Mouse (Mus musculus) midbrain, embryonic 12.5 days (tissue): Measurements from ENCODE around the gene Gcnt2. TPM values are rescaled to one million over a fixed set of nuclear protein-coding genes. Genes with fewer than 3 reads are reported as not detected.
"Not testable (repeated sequence)": the region's sequence is repeated elsewhere in the genome, so short reads cannot be mapped to it uniquely, and the experiment has no call there.

Source experiments
- ATAC-seq: fragments of 200-750 bp; cut with Nextera tagmentation; 2 replicates; pipeline ENCODE4 v1.8.0; 2017; ENCODE audit warnings: low read depth, moderate TSS enrichment, moderate library complexity; ENCODE audit not compliant: low FRiP score
- H3K27ac ChIP-seq: fragments of 300-500 bp; sonication (generic); replicated peaks from 2 replicates; pipeline ENCODE4 v1.5.1; 2016; ENCODE audit warnings: mild to moderate bottlenecking
- H3K27me3 ChIP-seq: fragments of 300-500 bp; sonication (generic); 2 replicates; pipeline ENCODE4 v1.6.1; 2016; ENCODE audit warnings: mild to moderate bottlenecking
- H3K36me3 ChIP-seq: fragments of 300-500 bp; sonication (generic); 2 replicates; pipeline ENCODE4 v1.6.1; 2016
- H3K4me1 ChIP-seq: fragments of 300-500 bp; sonication (generic); 2 replicates; pipeline ENCODE4 v1.6.1; 2016
- H3K4me2 ChIP-seq: fragments of 300-500 bp; sonication (generic); replicated peaks from 2 replicates; pipeline ENCODE4 v1.6.1; 2016; ENCODE audit warnings: mild to moderate bottlenecking, moderate library complexity
- H3K4me3 ChIP-seq: fragments of 300-500 bp; sonication (generic); 2 replicates; pipeline ENCODE4 v1.5.1; 2016; ENCODE audit warnings: mild to moderate bottlenecking
- H3K9ac ChIP-seq: fragments of 300-500 bp; sonication (generic); replicated peaks from 2 replicates; pipeline ENCODE4 v1.6.1; 2016; ENCODE audit warnings: mild to moderate bottlenecking, moderate library complexity
- H3K9me3 ChIP-seq: fragments of 300-500 bp; sonication (generic); 2 replicates; pipeline ENCODE4 v1.6.1; 2016; ENCODE audit warnings: mild to moderate bottlenecking
- WGBS: fragments of 180-500 bp; shearing (Covaris S2); methylation state at CpG from one replicate; pipeline ENCODE4 v1.1.7; 2016; 5-methylcytosine and 5-hydroxymethylcytosine counted together
- polyA plus RNA-seq: library from polyadenylated mRNA; unstranded; fragments of >200 nt; fragmentation: Nextera tagmentation; extraction: Ambion mirVana; gene quantifications from 2 replicates; pipeline ENCODE4 v1.2.1, GENCODE M21; 2016

Gcnt2 gene
- polyA plus RNA-seq, 1 experiment from 2014 or later: 3.2 TPM

DNA sequence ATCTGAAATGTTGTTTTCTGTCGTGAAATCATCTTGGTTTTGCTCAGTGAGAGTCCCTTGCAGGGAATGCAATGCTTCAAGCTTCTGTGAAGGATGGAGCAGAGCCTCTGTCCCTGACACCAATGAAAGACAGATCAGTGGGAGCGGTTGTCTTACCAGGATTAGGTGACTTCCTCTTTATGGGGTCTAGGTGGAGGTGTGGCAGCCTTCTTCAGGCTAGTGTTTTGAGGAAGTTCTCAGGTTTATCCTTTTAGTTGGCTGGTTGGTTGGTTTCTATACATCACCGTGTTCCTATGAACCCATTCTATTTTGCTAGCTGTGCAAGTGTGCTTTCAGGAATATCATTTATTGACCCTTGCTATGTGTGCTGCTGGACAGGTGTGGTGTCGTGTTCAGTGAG is 18.0 kb downstream of the Gcnt2 start:
- Histone ChIP-seq H3K36me3 (no peaks in the 10 kb centered on the region), H3K9me3 (no peaks in the 10 kb centered on the region), H3K4me1 (no peaks in the 10 kb centered on the region), H3K27ac (no peak overlapping the region), H3K27me3 (no peaks in the 10 kb centered on the region), H3K4me2 (no peak overlapping the region), H3K4me3 (no peak overlapping the region), H3K9ac (no peak overlapping the region)
- no peak for ATAC-seq
- 88% methylated on average over 4 of the region's 4 CpGs for whole genome bisulfite sequencing

DNA sequence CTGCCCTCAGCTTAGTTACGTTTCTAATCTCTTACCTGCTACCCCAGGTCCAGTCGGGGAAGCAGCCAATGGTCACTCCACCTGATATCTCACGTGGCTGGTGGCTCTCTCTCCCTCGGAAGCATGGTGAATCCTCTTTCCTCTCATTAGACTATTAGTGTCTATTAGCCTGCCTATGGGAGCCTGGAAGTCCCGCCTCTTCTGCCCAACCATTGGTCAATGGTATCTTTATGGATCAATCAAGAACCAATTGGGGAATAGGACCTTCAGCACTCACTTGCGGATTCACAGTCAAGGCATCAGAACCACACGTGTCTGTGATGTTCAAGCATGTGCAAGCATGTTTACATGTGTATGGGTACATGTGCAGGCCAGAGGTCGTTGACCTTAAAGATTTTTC is 21.0 kb downstream of the Gcnt2 start:
- no peaks in the 10 kb centered on the region for H3K9me3 ChIP-seq
- ATAC-seq: no peak

DNA sequence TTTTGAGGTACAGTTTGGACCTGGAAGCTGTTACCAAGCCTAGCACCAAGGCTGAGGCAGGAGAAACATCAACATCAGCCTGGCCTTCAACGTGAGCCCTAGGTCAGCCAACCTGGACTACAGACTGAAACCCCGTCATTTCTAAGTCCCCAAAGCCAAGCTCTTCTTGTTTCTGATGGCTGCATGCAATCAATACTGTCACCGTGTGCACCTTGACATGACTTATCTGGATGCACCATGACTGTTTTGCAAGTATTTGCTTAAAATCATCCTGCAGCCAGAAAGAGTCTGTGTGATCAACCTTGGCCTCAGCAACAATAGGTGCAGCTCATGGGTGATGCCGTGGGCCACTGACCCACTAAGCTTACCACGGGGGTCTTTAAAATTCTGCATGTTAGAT is 23.1 kb downstream of the Gcnt2 start:
- no peaks in the 10 kb centered on the region for H3K9me3 ChIP-seq
- H3K36me3 ChIP-seq: no peaks in the 10 kb centered on the region
- H3K4me1 ChIP-seq: peaks cover 8% of the 10 kb centered on the region; the same call in 1 of the 2 replicates
- H3K27ac ChIP-seq: no peak overlapping the region
- no peak overlapping the region for H3K4me2 ChIP-seq
- peaks cover 6% of the 10 kb centered on the region for H3K27me3 ChIP-seq
- no peak for ATAC-seq
- no peak overlapping the region for H3K9ac ChIP-seq
- H3K4me3 ChIP-seq: no peak overlapping the region
- 80% methylated on average over 5 of the region's 5 CpGs for WGBS

More for the DNA sequence above, 21.0 kb downstream of the Gcnt2 start:
- Histone ChIP-seq H3K27ac (no peak overlapping the region), H3K4me3 (no peak overlapping the region), H3K9ac (no peak overlapping the region), H3K4me1 (no peaks in the 10 kb centered on the region), H3K36me3 (no peaks in the 10 kb centered on the region), H3K27me3 (no peaks in the 10 kb centered on the region), H3K4me2 (no peak overlapping the region)
- 77% methylated on average over 8 of the region's 8 CpGs for WGBS

DNA sequence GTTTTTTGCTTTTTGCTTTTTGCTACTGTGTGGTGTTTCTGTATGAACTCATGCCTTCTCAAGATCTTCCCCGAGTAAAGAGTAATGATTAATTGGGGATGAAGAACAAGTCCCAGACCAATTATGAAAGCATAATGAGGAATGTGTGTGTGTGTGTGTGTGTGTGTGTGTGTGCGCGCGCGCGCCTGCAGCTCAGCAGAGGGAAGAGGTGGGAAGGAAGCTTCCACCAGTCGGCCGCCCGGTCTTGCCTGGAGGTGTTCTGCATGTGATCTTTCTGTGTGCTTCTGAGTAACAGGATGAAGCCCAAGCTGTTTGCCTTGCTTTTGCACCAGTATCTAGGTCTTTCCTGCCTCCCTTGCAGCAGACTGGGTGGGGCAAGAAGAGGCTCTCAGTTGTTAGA is 24.3 kb downstream of the Gcnt2 start:
- 85% methylated on average over 7 of the region's 9 CpGs for WGBS
- Histone ChIP-seq H3K9ac (no peak overlapping the region), H3K4me3 (no peak overlapping the region), H3K27me3 (peaks cover 12% of the 10 kb centered on the region), H3K27ac (no peak overlapping the region), H3K9me3 (no peaks in the 10 kb centered on the region), H3K4me1 (peaks cover 13% of the 10 kb centered on the region; the same call in 1 of the 2 replicates), H3K36me3 (no peaks in the 10 kb centered on the region), H3K4me2 (no peak overlapping the region)
- no peak for ATAC-seq

DNA sequence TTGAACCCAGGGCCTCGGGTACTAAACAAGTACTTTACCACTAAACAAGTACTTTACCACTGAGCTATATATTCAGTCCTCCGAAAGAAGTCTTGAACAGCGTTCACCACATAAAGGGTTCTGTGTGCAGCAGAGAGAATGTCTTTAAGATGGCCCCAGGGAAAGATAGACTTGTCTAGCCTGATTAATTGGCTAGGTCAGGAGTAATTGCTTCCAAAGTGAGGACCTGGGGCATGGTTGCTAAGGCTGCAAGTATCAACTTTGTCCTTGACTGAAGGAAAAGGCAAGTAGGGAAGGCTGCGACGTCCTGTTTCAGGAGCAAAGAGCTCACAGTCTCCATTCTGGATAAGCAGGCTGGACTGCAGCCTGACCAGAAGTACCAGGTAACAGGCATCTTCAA is 25.3 kb downstream of the Gcnt2 start:
- Histone ChIP-seq H3K9ac (no peak overlapping the region), H3K4me1 (peaks cover 14% of the 10 kb centered on the region; the same call in 1 of the 2 replicates), H3K27me3 (peaks cover 12% of the 10 kb centered on the region), H3K4me2 (no peak overlapping the region), H3K36me3 (no peaks in the 10 kb centered on the region), H3K4me3 (no peak overlapping the region), H3K9me3 (no peaks in the 10 kb centered on the region), H3K27ac (no peak overlapping the region)
- 90% methylated on average over 5 of the region's 5 CpGs for WGBS
- ATAC-seq: no peak

DNA sequence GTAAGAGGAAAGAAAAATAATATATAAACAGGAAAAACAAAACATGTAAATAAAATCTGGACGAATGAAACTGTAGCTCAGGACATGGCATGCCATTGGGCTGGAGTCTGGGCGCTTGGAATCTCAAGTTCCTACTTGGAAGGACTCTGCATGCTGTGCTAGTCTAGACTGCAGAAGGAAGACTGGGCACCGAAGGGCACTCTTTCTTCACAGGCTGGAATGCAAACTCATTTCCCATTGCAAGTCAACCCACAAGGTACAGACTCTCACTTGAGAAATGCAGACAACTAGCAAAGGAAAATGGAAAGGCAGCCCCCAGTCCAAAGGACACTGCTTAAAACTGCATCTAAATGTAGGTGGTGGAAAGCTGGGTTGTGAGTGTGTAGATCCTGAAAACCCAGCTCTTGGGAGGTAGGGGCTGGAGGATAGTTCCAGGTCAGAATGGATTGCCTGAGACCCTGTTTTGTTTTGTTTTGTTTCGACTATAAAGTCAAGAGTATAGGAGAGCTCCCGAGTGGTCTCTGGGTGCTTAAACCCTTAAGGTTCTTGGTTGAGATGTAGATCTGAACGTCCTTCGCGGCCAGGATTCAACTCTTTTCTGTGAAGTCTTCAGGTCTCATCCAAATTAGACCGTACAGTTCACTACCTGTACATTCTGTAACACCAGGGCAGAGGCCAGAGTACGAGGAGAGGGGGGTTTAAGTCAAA is 26.5 kb downstream of the Gcnt2 start:
- peak; percentile 60; the same call in 1 of the 2 replicates for ATAC-seq
- Histone ChIP-seq H3K27ac (no peak overlapping the region), H3K27me3 (peaks cover 12% of the 10 kb centered on the region), H3K4me1 (peaks cover 19% of the 10 kb centered on the region; the same call in 1 of the 2 replicates), H3K9ac (no peak overlapping the region), H3K4me2 (peak overlapping the region; percentile 59), H3K9me3 (no peaks in the 10 kb centered on the region), H3K4me3 (peak overlapping the region; percentile 37; the same call in 1 of the 2 replicates), H3K36me3 (no peaks in the 10 kb centered on the region)
- 40% methylated on average over 10 of the region's 10 CpGs for WGBS

DNA sequence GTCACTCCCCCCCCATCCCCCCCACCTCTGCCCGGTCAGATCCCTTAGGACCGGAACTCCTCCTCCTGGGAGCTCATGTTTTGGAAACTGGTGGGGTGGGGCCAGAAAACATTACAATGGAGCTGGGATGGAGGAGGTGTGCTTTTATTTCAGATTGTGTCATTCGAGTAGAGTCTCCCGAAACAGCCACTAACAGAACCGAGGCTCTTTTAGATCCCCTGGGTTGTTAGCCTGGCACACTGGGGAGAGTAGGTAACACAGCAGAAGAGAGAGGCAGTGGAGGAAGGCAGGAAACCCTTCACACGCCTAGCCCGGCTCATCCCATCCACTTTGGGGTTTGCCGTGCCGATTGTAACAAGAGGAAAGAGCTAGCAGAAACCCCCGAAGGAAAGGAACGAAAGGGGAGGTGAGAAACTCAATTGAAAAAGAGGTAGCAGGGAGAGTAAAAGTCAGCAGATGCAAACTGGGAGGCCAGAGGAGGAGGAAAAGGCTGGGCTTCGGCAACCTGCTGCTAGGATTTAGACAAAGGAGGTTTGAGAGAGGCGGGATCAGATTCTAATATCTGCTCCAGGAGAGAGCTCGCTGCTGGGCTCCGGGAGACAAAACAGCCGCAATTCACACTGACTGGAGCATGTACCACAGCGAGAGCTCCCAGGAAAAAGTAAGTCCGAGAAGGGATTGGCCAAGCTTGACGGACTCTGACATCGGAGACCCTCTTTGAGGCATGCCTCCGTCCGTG is 27.3 kb downstream of the Gcnt2 start:
- Histone ChIP-seq H3K4me1 (peaks cover 19% of the 10 kb centered on the region; the same call in 1 of the 2 replicates), H3K4me3 (peak overlapping the region; percentile 37), H3K9me3 (no peaks in the 10 kb centered on the region), H3K4me2 (peak overlapping the region; percentile 59), H3K27me3 (peaks cover 12% of the 10 kb centered on the region), H3K36me3 (no peaks in the 10 kb centered on the region), H3K27ac (no peak overlapping the region), H3K9ac (peak overlapping the region; percentile 52)
- under 1% methylated on average over 22 of the region's 22 CpGs for WGBS
- ATAC-seq: peak; percentile 71; the same call in 1 of the 2 replicates

DNA sequence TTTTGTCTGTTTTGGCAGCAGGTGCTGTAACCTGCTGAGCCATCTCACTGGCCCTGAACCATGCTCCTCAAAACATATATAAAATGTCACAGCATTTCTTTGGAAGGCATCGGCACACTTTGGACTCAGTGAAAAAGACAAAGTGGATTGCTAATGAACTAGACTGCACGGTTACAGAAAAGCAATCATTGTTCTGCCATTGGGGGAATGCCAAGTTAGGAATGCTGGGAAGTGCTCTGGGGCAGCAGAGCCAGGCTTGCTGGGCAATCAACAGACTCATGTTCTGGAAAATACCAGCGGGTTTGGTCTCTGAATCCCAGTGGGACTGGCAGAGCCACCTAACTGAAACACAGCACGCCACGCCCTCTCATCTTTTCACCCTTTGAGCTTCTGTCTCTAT is 31.0 kb downstream of the Gcnt2 start:
- H3K27ac ChIP-seq: no peak overlapping the region
- ATAC-seq: no peak
- no peak overlapping the region for H3K4me3 ChIP-seq
- H3K36me3 ChIP-seq: no peaks in the 10 kb centered on the region
- peaks cover 12% of the 10 kb centered on the region for H3K27me3 ChIP-seq
- peaks cover 19% of the 10 kb centered on the region; the same call in 1 of the 2 replicates for H3K4me1 ChIP-seq
- no peaks in the 10 kb centered on the region for H3K9me3 ChIP-seq
- WGBS: 85% methylated on average over 5 of the region's 5 CpGs
- H3K4me2 ChIP-seq: no peak overlapping the region
- H3K9ac ChIP-seq: no peak overlapping the region

DNA sequence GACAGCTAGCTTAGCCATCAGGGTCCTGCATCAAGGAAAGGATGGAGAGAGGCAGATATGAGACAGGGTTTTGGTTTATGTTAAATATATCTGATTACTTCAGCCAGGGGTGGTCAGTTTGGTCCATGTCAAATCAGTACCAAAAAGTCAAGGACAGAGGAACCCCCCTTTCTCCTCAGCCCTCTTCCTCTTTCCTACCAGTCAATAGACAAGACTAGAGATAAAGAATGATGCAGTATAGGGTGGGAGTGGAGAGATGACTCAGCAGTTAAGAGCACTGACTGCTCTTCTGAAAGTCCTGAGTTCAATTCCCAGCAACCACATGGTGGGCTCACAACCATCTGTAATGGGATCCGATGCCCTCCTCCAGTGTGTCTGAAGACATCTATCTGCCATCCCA is 31.8 kb downstream of the Gcnt2 start:
- ATAC-seq, H3K36me3 ChIP-seq, H3K9me3 ChIP-seq, H3K9ac ChIP-seq, H3K4me3 ChIP-seq, H3K27me3 ChIP-seq, H3K27ac ChIP-seq, H3K4me2 ChIP-seq: not testable (repeated sequence)
- H3K4me1 ChIP-seq: peaks cover 19% of the 10 kb centered on the region; the same call in 1 of the 2 replicates
- WGBS: 92% methylated on average over 1 of the region's 1 CpGs

DNA sequence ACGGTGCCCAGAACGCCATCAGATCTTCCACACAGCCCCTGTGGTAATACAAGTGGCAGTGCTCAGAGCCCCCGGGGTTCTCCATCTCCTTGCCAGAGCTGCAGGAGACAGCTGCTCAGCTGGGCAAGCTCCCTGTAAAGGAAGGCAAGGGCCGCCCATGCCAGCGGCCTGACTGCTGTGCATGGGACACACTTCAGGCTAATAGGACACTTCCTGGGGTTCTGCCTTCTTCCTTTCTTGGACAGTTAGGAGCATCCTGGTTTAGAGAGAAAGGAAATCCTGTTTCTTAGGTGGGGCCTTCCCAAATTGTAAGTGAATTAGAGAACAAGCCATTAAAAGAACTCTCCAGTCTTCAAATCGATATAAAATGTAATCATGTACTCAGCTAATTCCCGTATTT is 32.5 kb downstream of the Gcnt2 start:
- ATAC-seq: no peak
- no peak overlapping the region for H3K27ac ChIP-seq
- H3K36me3 ChIP-seq: no peaks in the 10 kb centered on the region
- no peak overlapping the region for H3K9ac ChIP-seq
- no peak overlapping the region for H3K4me3 ChIP-seq
- peaks cover 15% of the 10 kb centered on the region; the same call in 1 of the 2 replicates for H3K4me1 ChIP-seq
- H3K4me2 ChIP-seq: no peak overlapping the region
- H3K27me3 ChIP-seq: peaks cover 7% of the 10 kb centered on the region
- 78% methylated on average over 7 of the region's 7 CpGs for WGBS
- H3K9me3 ChIP-seq: no peaks in the 10 kb centered on the region

DNA sequence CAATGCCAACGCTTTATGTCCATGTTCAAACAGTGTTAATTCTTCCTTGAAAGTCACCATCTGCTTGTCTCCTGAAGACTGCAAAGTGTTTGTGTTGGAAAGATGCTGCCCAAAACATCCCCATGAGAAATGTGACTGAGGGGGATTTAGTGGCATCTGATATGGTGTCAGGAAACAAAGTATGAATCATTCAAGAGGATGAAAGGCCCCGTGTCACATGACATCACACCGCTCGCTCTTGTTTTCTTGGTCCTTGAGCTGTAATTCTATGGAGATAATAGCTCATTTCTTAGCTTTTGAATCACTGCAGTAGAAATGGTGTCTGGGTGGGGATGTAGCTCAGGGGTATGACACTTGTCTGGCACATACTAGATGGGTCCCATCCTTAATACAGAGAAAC is 33.0 kb downstream of the Gcnt2 start:
- Histone ChIP-seq H3K27ac (no peak overlapping the region), H3K4me1 (peaks cover 12% of the 10 kb centered on the region; the same call in 1 of the 2 replicates), H3K9me3 (no peaks in the 10 kb centered on the region), H3K4me2 (no peak overlapping the region), H3K27me3 (peaks cover 6% of the 10 kb centered on the region), H3K36me3 (no peaks in the 10 kb centered on the region), H3K9ac (no peak overlapping the region), H3K4me3 (no peak overlapping the region)
- WGBS: 69% methylated on average over 4 of the region's 4 CpGs
- no peak for ATAC-seq

DNA sequence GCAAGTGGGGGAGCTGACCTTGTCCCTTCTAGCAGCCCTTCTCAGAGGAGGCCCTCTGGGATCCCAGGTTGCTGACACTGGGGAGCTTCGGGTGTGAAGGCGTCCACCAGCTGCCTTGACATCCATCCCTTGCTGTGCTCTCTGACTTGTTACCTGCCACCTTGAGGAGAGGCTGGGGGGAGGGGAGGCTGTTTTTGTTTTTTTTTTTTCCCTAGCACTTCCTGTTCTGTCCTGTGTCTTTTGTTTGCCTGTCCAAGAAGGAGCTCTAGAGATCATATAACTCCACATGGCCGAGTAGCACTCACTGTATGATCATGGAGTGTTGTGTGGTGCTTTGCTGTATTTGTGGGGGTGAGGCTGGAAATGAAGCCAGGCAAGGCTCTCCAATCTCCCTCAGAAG is 34.0 kb downstream of the Gcnt2 start:
- ATAC-seq: no peak
- whole genome bisulfite sequencing: 79% methylated on average over 3 of the region's 3 CpGs

More for the DNA sequence above, 34.0 kb downstream of the Gcnt2 start:
- no peaks in the 10 kb centered on the region for H3K27me3 ChIP-seq
- H3K4me2 ChIP-seq: no peak overlapping the region
- no peak overlapping the region for H3K9ac ChIP-seq
- no peak overlapping the region for H3K27ac ChIP-seq
- H3K4me3 ChIP-seq: no peak overlapping the region
- no peaks in the 10 kb centered on the region for H3K36me3 ChIP-seq
- H3K4me1 ChIP-seq: peaks cover 9% of the 10 kb centered on the region; the same call in 1 of the 2 replicates
- H3K9me3 ChIP-seq: no peaks in the 10 kb centered on the region
